Mouse (Mus musculus): ENCODE results near the gene Cpb1. TPM values are rescaled to one million over a fixed set of nuclear protein-coding genes. Genes with fewer than 3 reads are reported as not detected.

Gene Cpb1
- 0.45 and 0.48 TPM in 2 replicates for polyA plus RNA-seq (2015; fragmentation: Nextera tagmentation; extraction: Ambion mirVana)

DNA sequence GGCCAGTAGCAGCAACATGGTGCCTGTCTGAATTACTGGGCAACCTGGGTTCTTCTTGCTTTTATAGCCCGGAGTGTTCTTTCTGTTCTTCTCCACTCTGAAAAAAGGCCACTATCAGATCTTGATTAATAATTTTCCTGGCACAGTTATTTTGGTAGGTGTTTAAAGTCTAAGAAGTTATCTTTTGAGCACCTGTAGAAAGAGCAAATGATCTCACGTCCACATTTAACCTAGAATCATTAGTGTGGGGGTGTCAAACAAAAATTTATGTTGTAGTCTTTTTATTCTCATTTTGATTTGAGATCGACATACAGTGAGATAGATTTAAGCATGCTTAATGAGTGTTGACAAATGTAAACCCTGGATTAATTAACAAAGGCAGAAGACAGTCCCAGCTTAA is at the start of gene Cpb1:
Cpb1 (minus strand) TSS at position 101 of the 400 bp plus-strand sequence.
- H3K36me3 ChIP-seq (ENCODE audit: control insufficient read depth, insufficient read depth, low read length): no peaks in the 10 kb centered on the region
- H3K4me2 ChIP-seq (ENCODE audit: low read length): no peak within 1 kb of the TSS
- H3K9ac ChIP-seq (ENCODE audit: low read depth, low read length): no peak within 1 kb of the TSS
- no peak for ATAC-seq
- no peak within 1 kb of the TSS for H3K4me3 ChIP-seq (ENCODE audit: low read length)
- no peaks in the 10 kb centered on the region for H3K9me3 ChIP-seq (ENCODE audit: control insufficient read depth, low read length)
- no peaks in the 10 kb centered on the region for H3K4me1 ChIP-seq (ENCODE audit: control insufficient read depth, insufficient read depth, low read depth, low read length)
- H3K27me3 ChIP-seq (replicated peaks; ENCODE audit: control insufficient read depth, insufficient read depth, low read length): no peaks in the 10 kb centered on the region
- 85% methylated on average over 3 of the region's 3 CpGs for WGBS
- H3K27ac ChIP-seq (ENCODE audit: low read depth, low read length): no peak within 1 kb of the TSS

DNA sequence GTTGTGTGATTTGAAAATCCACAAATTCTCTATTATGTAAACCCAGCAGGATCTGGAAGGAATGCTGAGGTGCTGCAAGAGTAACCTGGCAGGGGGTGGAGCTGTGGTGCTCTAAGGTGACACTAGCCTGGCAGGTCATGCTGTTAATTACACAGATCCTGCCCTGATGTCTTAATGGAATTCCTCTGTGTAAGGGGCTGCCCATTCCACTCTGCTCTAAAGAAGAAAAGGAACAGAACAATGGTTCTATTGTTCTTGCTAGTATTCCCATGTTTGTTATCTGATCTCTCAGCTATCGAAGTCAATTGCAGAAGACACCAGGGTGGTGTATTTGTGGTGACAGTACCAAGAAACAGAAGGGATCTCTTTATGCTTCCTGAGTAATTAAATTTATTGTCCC is 41.7 kb upstream of the Cpb1 start:
- no peak overlapping the region for H3K4me3 ChIP-seq (ENCODE audit: low read length)
- no peaks in the 10 kb centered on the region for H3K27me3 ChIP-seq (replicated peaks; ENCODE audit: control insufficient read depth, insufficient read depth, low read length)
- no peak overlapping the region for H3K9ac ChIP-seq (ENCODE audit: low read depth, low read length)
- H3K4me2 ChIP-seq (ENCODE audit: low read length): no peak overlapping the region
- no peaks in the 10 kb centered on the region for H3K36me3 ChIP-seq (ENCODE audit: control insufficient read depth, insufficient read depth, low read length)
- 5% methylated on average over 1 of the region's 1 CpGs for WGBS
- no peaks in the 10 kb centered on the region for H3K4me1 ChIP-seq (ENCODE audit: control insufficient read depth, insufficient read depth, low read depth, low read length)
- no peaks in the 10 kb centered on the region for H3K9me3 ChIP-seq (ENCODE audit: control insufficient read depth, low read length)
- no peak overlapping the region for H3K27ac ChIP-seq (ENCODE audit: low read depth, low read length)
- no peak for ATAC-seq

DNA sequence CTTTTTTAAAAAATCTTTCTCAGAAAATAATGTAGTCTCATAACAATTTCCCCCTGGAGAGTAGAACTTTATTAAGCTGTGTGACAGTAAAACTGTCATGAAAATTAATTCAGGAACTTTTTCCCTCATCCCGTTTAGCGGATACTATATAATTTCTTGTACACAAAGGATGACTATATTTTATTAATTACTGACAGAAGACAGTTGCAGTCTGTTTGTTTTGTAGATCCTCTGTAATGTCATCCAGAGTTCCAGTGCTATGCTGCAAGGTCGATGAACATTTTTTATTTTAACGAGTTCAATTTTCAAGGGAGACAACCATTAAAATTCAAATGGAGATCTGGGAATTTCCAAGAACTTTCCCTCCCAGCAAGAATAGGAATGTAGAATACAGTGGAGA is 33.6 kb upstream of the Cpb1 start:
- Histone ChIP-seq H3K9ac (ENCODE audit: low read depth, low read length) (no peak overlapping the region), H3K4me3 (ENCODE audit: low read length) (no peak overlapping the region), H3K4me1 (ENCODE audit: control insufficient read depth, insufficient read depth, low read depth, low read length) (no peaks in the 10 kb centered on the region), H3K36me3 (ENCODE audit: control insufficient read depth, insufficient read depth, low read length) (no peaks in the 10 kb centered on the region), H3K27me3 (replicated peaks; ENCODE audit: control insufficient read depth, insufficient read depth, low read length) (no peaks in the 10 kb centered on the region), H3K4me2 (ENCODE audit: low read length) (no peak overlapping the region), H3K9me3 (ENCODE audit: control insufficient read depth, low read length) (no peaks in the 10 kb centered on the region), H3K27ac (ENCODE audit: low read depth, low read length) (no peak overlapping the region)
- no peak for ATAC-seq
- 75% methylated on average over 4 of the region's 4 CpGs for WGBS

DNA sequence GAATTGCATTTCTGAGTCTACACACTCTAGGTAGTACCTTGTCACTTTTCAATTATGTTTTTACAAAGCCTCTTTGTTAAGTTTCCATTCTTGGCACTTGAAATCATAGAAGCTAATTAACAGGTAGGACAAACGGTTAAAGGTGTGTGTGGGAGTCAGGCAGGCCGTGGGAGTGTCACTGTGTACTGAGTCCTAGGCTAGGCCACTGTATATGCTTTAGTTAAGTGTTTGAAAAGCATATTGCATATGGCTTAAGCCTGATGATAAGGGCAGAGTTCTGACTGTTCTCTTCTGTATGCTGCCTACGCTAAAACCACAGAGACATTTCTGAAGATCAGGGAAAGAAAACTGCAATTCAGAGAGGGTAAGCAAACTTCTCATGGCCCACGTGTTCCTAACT is 31.7 kb upstream of the Cpb1 start:
- Histone ChIP-seq H3K27me3 (replicated peaks; ENCODE audit: control insufficient read depth, insufficient read depth, low read length) (no peaks in the 10 kb centered on the region), H3K4me3 (ENCODE audit: low read length) (no peak overlapping the region), H3K9me3 (ENCODE audit: control insufficient read depth, low read length) (no peaks in the 10 kb centered on the region), H3K36me3 (ENCODE audit: control insufficient read depth, insufficient read depth, low read length) (no peaks in the 10 kb centered on the region), H3K4me1 (ENCODE audit: control insufficient read depth, insufficient read depth, low read depth, low read length) (no peaks in the 10 kb centered on the region), H3K4me2 (ENCODE audit: low read length) (no peak overlapping the region), H3K27ac (ENCODE audit: low read depth, low read length) (no peak overlapping the region), H3K9ac (ENCODE audit: low read depth, low read length) (no peak overlapping the region)
- WGBS: 84% methylated on average over 4 of the region's 4 CpGs
- ATAC-seq: no peak

DNA sequence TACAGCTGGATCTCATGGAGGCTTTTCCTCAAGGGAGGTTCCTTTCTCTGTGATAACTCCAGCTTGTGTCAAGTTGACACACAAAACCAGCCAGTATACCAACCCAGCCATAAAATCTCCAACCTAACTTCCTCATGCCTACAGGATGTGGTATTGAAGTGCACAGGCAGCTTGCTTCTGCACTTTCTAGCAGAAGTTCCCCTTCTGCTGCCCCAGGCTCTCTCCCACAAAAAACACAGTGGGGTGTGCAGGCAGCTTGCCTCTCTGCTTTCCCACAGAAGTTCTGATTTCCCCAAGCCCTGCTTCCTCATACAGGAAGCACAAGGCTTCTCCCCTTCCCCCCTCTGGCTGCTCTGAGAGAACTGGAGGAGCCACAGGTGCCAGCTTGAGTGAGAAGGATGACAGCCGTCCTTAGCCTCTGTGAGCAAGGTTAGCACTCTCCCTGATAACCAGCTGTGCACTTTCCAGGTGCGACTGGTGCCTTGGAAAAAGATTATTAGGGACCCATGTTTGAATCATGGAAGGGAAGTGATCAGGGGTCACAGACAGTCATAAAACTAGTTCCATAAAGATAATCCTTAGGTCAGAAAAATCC is 29.3 kb upstream of the Cpb1 start:
- 58% methylated on average over 2 of the region's 2 CpGs for WGBS
- H3K4me1 ChIP-seq (ENCODE audit: control insufficient read depth, insufficient read depth, low read depth, low read length): no peaks in the 10 kb centered on the region
- H3K4me3 ChIP-seq (ENCODE audit: low read length): no peak overlapping the region
- H3K9me3 ChIP-seq (ENCODE audit: control insufficient read depth, low read length): no peaks in the 10 kb centered on the region
- H3K27ac ChIP-seq (ENCODE audit: low read depth, low read length): no peak overlapping the region
- no peak for ATAC-seq
- no peak overlapping the region for H3K4me2 ChIP-seq (ENCODE audit: low read length)
- H3K36me3 ChIP-seq (ENCODE audit: control insufficient read depth, insufficient read depth, low read length): no peaks in the 10 kb centered on the region
- no peak overlapping the region for H3K9ac ChIP-seq (ENCODE audit: low read depth, low read length)
- no peaks in the 10 kb centered on the region for H3K27me3 ChIP-seq (replicated peaks; ENCODE audit: control insufficient read depth, insufficient read depth, low read length)

DNA sequence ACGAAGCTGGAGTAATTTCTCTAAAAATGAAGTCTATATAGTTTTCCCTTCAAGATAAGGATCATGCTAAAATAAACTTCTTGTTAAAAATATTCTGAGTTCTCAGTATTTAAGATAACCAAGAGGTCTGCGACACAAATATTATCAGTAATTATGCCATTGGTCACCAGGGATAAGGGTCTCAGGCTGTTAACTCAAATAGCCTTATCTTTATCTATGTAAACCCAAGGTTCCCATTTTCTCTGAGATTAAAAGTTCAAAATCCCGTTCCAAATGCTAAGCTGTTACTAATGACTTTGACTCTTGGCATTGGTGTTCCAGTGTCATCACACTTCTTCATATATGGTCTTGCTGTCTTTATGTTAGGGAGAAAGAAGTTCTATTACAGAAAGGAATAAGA is 20.0 kb upstream of the Cpb1 start:
- no peak for ATAC-seq
- Histone ChIP-seq H3K27me3 (replicated peaks; ENCODE audit: control insufficient read depth, insufficient read depth, low read length) (no peaks in the 10 kb centered on the region), H3K4me1 (ENCODE audit: control insufficient read depth, insufficient read depth, low read depth, low read length) (no peaks in the 10 kb centered on the region), H3K4me2 (ENCODE audit: low read length) (no peak overlapping the region), H3K9me3 (ENCODE audit: control insufficient read depth, low read length) (no peaks in the 10 kb centered on the region), H3K36me3 (ENCODE audit: control insufficient read depth, insufficient read depth, low read length) (no peaks in the 10 kb centered on the region), H3K9ac (ENCODE audit: low read depth, low read length) (no peak overlapping the region), H3K4me3 (ENCODE audit: low read length) (no peak overlapping the region), H3K27ac (ENCODE audit: low read depth, low read length) (no peak overlapping the region)
- 84% methylated on average over 3 of the region's 3 CpGs for WGBS

DNA sequence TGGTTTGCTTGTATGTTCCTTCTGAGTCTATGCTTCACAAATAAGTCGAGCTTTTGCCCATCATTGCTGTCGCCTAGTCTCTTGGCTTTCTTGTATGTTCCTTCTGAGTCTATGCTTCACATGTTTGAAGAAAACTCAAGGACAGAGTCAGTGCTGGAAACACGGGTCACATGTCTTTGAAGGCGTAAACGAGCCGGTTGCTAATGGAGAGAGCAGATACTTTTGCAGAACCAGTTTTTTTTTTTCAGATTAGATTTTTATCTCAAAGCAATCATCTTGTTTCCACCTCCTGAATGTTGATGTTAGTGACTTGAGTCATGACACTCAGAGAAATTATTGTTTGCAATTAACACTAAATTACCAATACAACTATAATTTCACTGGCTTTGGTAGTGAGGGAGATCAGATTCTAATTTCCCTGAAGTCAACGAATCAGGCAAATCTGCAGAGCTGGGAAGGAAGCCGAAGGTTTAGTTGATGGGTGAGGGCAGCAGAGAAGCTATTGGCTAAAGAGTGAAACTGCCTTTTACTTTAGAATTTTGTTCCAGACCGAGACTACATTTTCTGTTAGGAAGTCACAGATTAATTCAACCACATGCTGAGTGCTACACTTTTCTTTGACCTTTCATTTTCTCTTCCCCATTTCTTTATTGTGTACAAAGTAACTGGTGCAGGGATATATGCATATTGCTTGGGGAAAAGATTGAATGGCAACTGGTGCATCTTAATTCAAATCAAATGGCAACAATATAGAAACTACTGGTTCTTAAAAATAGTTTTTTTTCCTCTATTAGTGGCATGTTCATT is 19.2 kb upstream of the Cpb1 start:
- WGBS: 84% methylated on average over 9 of the region's 9 CpGs
- H3K9me3 ChIP-seq (ENCODE audit: control insufficient read depth, low read length): no peaks in the 10 kb centered on the region
- H3K4me3 ChIP-seq (ENCODE audit: low read length): no peak overlapping the region
- H3K4me1 ChIP-seq (ENCODE audit: control insufficient read depth, insufficient read depth, low read depth, low read length): no peaks in the 10 kb centered on the region
- H3K36me3 ChIP-seq (ENCODE audit: control insufficient read depth, insufficient read depth, low read length): no peaks in the 10 kb centered on the region
- H3K27ac ChIP-seq (ENCODE audit: low read depth, low read length): no peak overlapping the region
- ATAC-seq: no peak
- no peaks in the 10 kb centered on the region for H3K27me3 ChIP-seq (replicated peaks; ENCODE audit: control insufficient read depth, insufficient read depth, low read length)
- H3K9ac ChIP-seq (ENCODE audit: low read depth, low read length): no peak overlapping the region
- H3K4me2 ChIP-seq (ENCODE audit: low read length): no peak overlapping the region

DNA sequence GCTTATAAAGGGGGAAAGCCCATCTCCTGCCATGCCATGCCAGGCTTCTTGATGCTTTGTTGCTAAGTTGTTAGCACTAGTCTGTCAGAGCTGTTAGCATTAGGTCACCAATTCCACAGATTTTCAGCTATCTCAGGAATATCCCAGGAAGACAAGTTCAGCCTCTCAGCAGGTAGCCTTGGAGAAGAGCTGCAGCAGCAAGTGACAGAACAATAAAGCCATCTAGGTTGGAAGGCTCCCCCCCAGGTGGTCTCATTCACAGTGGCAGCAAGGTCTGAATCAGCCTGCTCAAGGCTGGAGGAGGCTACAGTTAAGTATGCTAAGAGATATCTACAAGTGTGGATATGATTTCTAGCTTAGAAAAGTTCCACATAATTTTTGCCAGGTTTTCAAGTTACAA is 15.8 kb upstream of the Cpb1 start:
- Histone ChIP-seq H3K4me1 (ENCODE audit: control insufficient read depth, insufficient read depth, low read depth, low read length) (no peaks in the 10 kb centered on the region), H3K36me3 (ENCODE audit: control insufficient read depth, insufficient read depth, low read length) (no peaks in the 10 kb centered on the region), H3K27me3 (replicated peaks; ENCODE audit: control insufficient read depth, insufficient read depth, low read length) (no peaks in the 10 kb centered on the region), H3K9me3 (ENCODE audit: control insufficient read depth, low read length) (no peaks in the 10 kb centered on the region), H3K9ac (ENCODE audit: low read depth, low read length) (no peak overlapping the region), H3K4me2 (ENCODE audit: low read length) (no peak overlapping the region), H3K4me3 (ENCODE audit: low read length) (no peak overlapping the region), H3K27ac (ENCODE audit: low read depth, low read length) (no peak overlapping the region)
- ATAC-seq: no peak

DNA sequence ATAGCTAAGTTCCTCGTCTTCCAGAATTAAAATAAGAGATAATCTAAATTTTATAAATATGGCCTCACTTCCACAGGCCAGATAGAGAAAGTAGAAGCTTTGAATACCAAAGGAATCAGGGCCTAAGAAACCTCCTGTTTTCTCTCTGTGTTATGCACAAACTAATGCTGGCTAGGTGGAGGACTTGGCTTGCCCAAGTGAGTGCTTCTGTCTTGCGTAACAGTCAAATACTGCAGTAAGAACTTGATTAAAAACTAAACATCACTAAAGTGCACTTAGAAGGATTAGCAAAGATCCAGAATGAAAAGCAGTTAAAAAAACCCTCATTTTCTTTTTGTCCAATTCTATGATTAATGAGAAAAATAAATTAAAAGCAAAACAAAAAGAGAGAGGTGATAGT is 13.2 kb upstream of the Cpb1 start:
- no peak for ATAC-seq
- no peak overlapping the region for H3K4me2 ChIP-seq (ENCODE audit: low read length)
- no peak overlapping the region for H3K27ac ChIP-seq (ENCODE audit: low read depth, low read length)
- no peaks in the 10 kb centered on the region for H3K36me3 ChIP-seq (ENCODE audit: control insufficient read depth, insufficient read depth, low read length)
- no peaks in the 10 kb centered on the region for H3K27me3 ChIP-seq (replicated peaks; ENCODE audit: control insufficient read depth, insufficient read depth, low read length)
- no peaks in the 10 kb centered on the region for H3K4me1 ChIP-seq (ENCODE audit: control insufficient read depth, insufficient read depth, low read depth, low read length)
- WGBS: 93% methylated on average over 2 of the region's 2 CpGs
- no peaks in the 10 kb centered on the region for H3K9me3 ChIP-seq (ENCODE audit: control insufficient read depth, low read length)
- no peak overlapping the region for H3K4me3 ChIP-seq (ENCODE audit: low read length)
- no peak overlapping the region for H3K9ac ChIP-seq (ENCODE audit: low read depth, low read length)

Data from hindbrain, embryonic 16.5 days (tissue).